Mouse (Mus musculus): ENCODE measurements around the gene Hist1h2ae.

GRCm38 (mm10) chr13:23592614-23593013 is 21.6 kb upstream of the Hist1h2ae start:
- TF ChIP-seq CTCF (IDR thresholded peaks at IDR 0.05; ENCODE audit: control insufficient read depth, insufficient read depth, low read length) (no peak), POLR2A (IDR thresholded peaks at IDR 0.05; ENCODE audit: borderline replicate concordance, control insufficient read depth, low read depth, low read length) (no peak)

All from bone marrow, adult 2 months (tissue).